Mouse (Mus musculus): ENCODE results near the gene Wdr89. TPM values are rescaled to one million over a fixed set of nuclear protein-coding genes. Genes with fewer than 3 reads are reported as not detected.

Gene Wdr89
- total RNA-seq, 1 experiment from 2014 or later, result 14.1 TPM

- ATAC-seq (replicated peaks in 1 of 2; ENCODE audit: insufficient read depth in 1 of 2, low FRiP score in 2 of 2, low TSS enrichment in 1 of 2, low read depth in 1 of 2, poor library complexity in 2 of 2, severe bottlenecking in 2 of 2), result no peak
Measured at GRCm38 (mm10) chr12:75678393-75678792, 9.1 kb upstream of the Wdr89 start.

- ATAC-seq (replicated peaks in 1 of 2; ENCODE audit: insufficient read depth in 1 of 2, low FRiP score in 2 of 2, low TSS enrichment in 1 of 2, low read depth in 1 of 2, poor library complexity in 2 of 2, severe bottlenecking in 2 of 2), result no peak
Measured at GRCm38 (mm10) chr12:75672630-75673029, 3.3 kb upstream of the Wdr89 start.

GRCm38 (mm10) chr12:75671759-75672315 lies 2.5 kb upstream of the Wdr89 start:
- no peak for ATAC-seq (replicated peaks in 1 of 2; ENCODE audit: insufficient read depth in 1 of 2, low FRiP score in 2 of 2, low TSS enrichment in 1 of 2, low read depth in 1 of 2, poor library complexity in 2 of 2, severe bottlenecking in 2 of 2)

- ATAC-seq (replicated peaks in 1 of 2; ENCODE audit: insufficient read depth in 1 of 2, low FRiP score in 2 of 2, low TSS enrichment in 1 of 2, low read depth in 1 of 2, poor library complexity in 2 of 2, severe bottlenecking in 2 of 2), result no peak
Measured at GRCm38 (mm10) chr12:75670611-75671010, 1.3 kb upstream of the Wdr89 start.

- 0 out of 4 replicates have a peak, but pooled peaks of 1 of the 2 experiments have one; percentile 14 for ATAC-seq (replicated peaks in 1 of 2; ENCODE audit: insufficient read depth in 1 of 2, low FRiP score in 2 of 2, low TSS enrichment in 1 of 2, low read depth in 1 of 2, poor library complexity in 2 of 2, severe bottlenecking in 2 of 2)
Measured at GRCm38 (mm10) chr12:75668916-75669257, 450 bp downstream of the Wdr89 start.

GRCm38 (mm10) chr12:75668221-75668620 lies 1.1 kb downstream of the Wdr89 start:
- ATAC-seq (replicated peaks in 1 of 2; ENCODE audit: insufficient read depth in 1 of 2, low FRiP score in 2 of 2, low TSS enrichment in 1 of 2, low read depth in 1 of 2, poor library complexity in 2 of 2, severe bottlenecking in 2 of 2), result no peak

- ATAC-seq (replicated peaks in 1 of 2; ENCODE audit: insufficient read depth in 1 of 2, low FRiP score in 2 of 2, low TSS enrichment in 1 of 2, low read depth in 1 of 2, poor library complexity in 2 of 2, severe bottlenecking in 2 of 2), result no peak
Measured at GRCm38 (mm10) chr12:75666939-75667338, 2.4 kb downstream of the Wdr89 start.

- no peak for ATAC-seq (replicated peaks in 1 of 2; ENCODE audit: insufficient read depth in 1 of 2, low FRiP score in 2 of 2, low TSS enrichment in 1 of 2, low read depth in 1 of 2, poor library complexity in 2 of 2, severe bottlenecking in 2 of 2)
Measured at GRCm38 (mm10) chr12:75664516-75664810, 4.9 kb downstream of the Wdr89 start.

DNA sequence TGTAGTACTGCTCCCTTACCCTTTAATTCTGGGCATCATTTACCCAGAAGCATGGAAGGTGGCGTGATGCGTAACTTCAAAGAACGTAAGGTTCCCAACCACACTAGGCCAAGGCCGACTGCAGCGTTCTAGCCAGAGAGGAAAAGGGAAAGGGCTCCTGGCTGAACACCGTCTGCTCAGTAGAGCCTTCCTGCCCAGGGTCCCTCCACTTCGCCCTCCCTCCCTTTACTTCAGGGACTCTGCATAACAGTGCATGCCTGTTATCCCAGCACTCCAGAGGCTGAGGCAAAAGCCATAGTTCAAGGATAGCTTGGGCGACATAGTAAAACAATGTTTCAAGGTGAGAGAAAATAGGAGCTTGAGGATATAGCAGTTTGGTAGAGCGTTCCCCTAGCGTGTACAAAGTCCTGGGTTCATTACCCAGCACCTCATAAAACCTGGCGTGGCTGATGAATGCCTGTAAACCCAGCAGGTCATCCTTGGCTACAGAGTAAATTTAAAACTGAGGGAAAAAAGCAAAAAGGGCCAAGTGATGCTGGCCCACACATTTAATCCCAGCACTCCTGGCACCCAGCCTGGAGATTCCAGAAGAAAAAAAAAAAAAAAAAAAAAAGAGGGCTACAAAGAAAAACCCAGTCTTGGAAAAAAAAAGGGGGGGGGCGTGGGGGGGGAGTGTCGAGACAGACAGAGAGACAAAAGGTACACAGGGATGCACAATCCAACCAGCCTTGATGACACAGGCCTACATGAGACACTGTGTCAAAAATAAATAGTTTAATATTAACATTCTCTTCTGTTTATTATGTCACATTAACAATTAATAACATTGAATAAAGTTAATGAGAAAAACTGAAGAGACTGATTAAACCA lies 5.5 kb downstream of the Wdr89 start:
- ATAC-seq (replicated peaks in 1 of 2; ENCODE audit: insufficient read depth in 1 of 2, low FRiP score in 2 of 2, low TSS enrichment in 1 of 2, low read depth in 1 of 2, poor library complexity in 2 of 2, severe bottlenecking in 2 of 2), result no peak; a peak in 1 of 4 replicates

DNA sequence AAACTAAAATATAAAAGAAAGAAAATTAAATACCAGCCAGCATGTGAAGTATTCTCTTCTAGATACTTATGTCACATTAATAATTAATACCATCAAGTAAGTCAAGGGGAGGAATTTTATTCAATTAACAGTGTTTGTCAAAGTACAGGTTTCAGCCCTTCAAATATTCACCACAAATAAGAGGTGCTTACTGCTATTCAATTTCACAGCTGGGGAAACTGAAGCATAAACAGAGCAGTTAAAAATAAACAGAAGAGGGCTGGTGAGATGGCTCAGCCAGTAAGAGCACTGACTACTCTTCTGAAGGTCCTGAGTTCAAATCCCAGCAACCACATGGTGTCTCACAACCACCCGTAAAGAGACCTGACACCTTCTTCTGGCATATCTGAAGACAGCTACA lies 7.0 kb downstream of the Wdr89 start:
- no peak for ATAC-seq (replicated peaks in 1 of 2; ENCODE audit: insufficient read depth in 1 of 2, low FRiP score in 2 of 2, low TSS enrichment in 1 of 2, low read depth in 1 of 2, poor library complexity in 2 of 2, severe bottlenecking in 2 of 2)

- peak; percentile 69 to 77 for ATAC-seq (replicated peaks in 1 of 2; ENCODE audit: insufficient read depth in 1 of 2, low FRiP score in 2 of 2, low TSS enrichment in 1 of 2, low read depth in 1 of 2, poor library complexity in 2 of 2, severe bottlenecking in 2 of 2)
Measured at GRCm38 (mm10) chr12:75658403-75658802, 10.9 kb downstream of the Wdr89 start.

DNA sequence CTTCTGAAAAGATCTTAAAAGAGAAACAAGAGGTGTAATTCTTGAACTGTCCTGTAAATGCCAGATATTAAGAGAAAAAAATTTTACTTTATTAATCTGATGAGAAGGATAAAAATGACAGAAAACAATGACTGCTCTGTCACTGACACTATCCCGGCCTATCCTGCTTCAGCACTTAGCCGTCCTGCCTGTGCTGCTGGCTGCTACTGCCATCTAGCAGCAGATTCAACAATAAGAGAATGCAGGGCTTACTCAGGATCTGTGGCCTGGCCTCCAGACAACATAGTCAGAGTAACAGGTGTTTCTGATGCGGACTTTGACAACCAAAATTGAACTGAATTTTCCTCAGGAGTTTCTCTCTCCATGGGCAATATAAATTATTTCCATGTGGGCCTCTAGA lies 12.8 kb downstream of the Wdr89 start:
- peak; percentile 48 to 84; a peak in 3 of 4 replicates for ATAC-seq (replicated peaks in 1 of 2; ENCODE audit: insufficient read depth in 1 of 2, low FRiP score in 2 of 2, low TSS enrichment in 1 of 2, low read depth in 1 of 2, poor library complexity in 2 of 2, severe bottlenecking in 2 of 2)

DNA sequence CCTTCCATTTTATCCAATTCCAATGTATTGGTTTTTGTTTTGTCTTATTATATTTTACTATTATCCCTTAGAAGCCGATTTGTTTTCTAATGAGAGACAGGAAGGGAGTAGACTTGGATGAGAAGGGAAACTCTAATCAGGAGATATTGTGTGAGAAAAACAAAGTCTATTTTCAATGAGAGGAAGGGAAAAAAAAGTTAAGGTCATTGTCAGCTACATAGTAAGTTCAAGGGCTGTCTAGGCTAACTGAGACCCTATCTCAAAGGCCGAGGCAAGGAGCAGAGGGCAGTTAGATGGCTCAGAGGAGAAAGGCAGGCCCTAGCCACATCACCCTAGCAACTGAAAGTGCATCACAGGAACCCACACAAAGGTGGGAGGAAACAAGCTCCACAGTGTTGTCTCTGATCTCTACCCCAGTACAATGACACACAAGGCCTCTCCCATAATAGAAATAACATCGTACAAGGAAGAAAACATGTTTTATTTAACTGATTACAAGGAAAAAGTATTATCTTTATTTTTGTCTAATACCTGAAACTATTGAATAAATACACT lies 15.0 kb downstream of the Wdr89 start:
- ATAC-seq (replicated peaks in 1 of 2; ENCODE audit: insufficient read depth in 1 of 2, low FRiP score in 2 of 2, low TSS enrichment in 1 of 2, low read depth in 1 of 2, poor library complexity in 2 of 2, severe bottlenecking in 2 of 2), result no peak

DNA sequence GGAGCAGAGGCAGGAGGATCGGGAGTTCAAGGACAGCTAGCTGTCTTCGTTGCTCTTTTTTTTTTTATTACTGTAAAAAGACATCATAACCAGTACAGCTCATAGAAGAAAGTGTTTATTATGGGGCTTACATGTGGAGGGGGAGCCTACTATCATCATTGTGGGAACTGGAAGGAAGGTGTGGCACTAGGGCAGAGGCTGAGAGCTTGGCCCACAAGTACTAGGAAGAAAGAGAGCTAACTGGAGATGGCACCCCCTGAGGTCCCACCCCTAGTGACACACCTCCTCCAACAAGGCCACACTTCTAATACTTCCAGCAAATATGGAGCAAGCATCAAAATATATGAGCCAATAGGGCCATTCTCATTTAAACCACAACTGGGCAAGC lies 19.6 kb downstream of the Wdr89 start:
- no peak for ATAC-seq (replicated peaks in 1 of 2; ENCODE audit: insufficient read depth in 1 of 2, low FRiP score in 2 of 2, low TSS enrichment in 1 of 2, low read depth in 1 of 2, poor library complexity in 2 of 2, severe bottlenecking in 2 of 2)

- no peak for ATAC-seq (replicated peaks in 1 of 2; ENCODE audit: insufficient read depth in 1 of 2, low FRiP score in 2 of 2, low TSS enrichment in 1 of 2, low read depth in 1 of 2, poor library complexity in 2 of 2, severe bottlenecking in 2 of 2)
Measured at GRCm38 (mm10) chr12:75649058-75649705, 20.2 kb downstream of the Wdr89 start.

DNA sequence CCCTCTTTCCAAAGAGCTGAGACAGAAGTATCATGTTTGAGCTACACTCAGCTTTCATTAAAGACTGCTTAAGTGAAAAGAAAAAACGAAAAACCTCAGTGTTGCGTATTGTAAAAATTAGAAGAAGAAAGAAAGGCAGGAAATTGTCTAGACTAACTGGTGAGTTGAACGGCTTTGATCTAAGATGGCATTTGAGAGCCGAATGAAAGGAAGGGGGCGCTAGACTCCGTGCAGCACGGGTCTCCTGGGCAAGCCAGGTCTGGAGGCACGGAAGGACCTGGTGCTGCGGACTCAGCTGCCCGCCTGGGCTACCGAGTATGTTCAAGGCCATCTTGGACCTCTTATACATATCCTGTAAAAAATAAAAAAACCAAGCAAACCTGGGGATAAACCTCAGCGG lies 21.1 kb downstream of the Wdr89 start:
- no peak for ATAC-seq (replicated peaks in 1 of 2; ENCODE audit: insufficient read depth in 1 of 2, low FRiP score in 2 of 2, low TSS enrichment in 1 of 2, low read depth in 1 of 2, poor library complexity in 2 of 2, severe bottlenecking in 2 of 2)

DNA sequence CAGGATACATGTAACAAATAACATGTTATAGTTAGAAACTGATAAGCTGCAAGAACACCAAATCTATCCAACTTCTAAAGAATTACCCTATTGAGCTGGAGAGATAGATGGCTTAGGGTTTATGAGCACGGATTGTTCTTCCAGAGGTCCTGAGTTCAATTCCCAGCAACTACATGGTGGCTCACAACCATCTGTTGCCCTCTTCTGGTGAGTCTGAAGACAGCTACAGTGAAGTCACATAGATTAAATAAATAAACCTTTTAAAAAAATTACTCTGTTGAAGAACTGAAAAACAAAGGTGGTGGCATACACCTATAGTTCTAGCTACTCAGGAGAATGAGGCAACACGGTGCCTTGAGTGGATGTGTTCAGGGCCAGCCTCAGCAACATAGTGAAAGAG lies 21.7 kb downstream of the Wdr89 start:
- no peak for ATAC-seq (replicated peaks in 1 of 2; ENCODE audit: insufficient read depth in 1 of 2, low FRiP score in 2 of 2, low TSS enrichment in 1 of 2, low read depth in 1 of 2, poor library complexity in 2 of 2, severe bottlenecking in 2 of 2)

GRCm38 (mm10) chr12:75645780-75646179 lies 23.6 kb downstream of the Wdr89 start:
- no peak for ATAC-seq (replicated peaks in 1 of 2; ENCODE audit: insufficient read depth in 1 of 2, low FRiP score in 2 of 2, low TSS enrichment in 1 of 2, low read depth in 1 of 2, poor library complexity in 2 of 2, severe bottlenecking in 2 of 2)
